9 mouse cellular contexts compared by ENCODE assay signal in the genomic region with DNA sequence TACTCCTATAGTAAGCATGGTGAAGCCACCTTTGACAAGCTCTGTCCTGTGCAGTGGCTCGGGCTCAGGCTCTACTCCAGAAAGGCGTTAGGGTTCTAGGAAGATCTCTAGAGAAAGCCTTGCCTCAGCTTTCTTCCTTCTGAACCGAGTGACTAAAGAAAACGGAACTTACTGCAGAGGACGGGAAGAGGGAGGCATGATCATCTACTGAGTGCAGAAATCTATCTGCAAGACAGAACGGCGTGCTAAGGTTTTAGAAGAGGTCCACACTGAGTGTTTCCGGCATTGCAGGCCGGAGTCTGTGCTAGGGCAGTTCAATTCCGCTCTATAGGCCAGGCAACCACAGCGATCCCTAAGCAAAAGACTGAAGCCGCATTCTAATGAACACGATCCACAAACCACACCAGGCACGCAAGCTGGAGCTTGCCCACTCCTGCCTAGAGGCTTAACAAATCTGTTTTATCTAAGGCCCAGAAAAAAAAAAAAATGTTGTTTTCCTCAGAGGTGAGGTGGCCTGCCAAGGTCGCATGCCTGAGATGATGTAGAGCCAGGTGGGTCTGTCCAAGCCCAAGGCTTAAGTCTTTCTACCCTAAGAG.
DNase-seq lines count a peak whose midpoint lies in the region; ATAC-seq lines count a peak whose summit lies in the region.
"Had no signal": no experiment of that assay in that cellular context is flagged by ENCODE, and none has a peak within 500 bp of the region (broad histone marks: within the 10 kb centered on the region; RNA-seq: fewer than 3 reads in every experiment).

No protein-coding gene starts in this region.

- 86% methylated on average over 15 of the region's 15 CpGs for WGBS in forebrain, embryonic 14.5 days
- 84% methylated on average over 15 of the region's 15 CpGs for WGBS in forebrain, embryonic 16.5 days
- WGBS in kidney, embryonic 15.5 days: 75% methylated on average over 15 of the region's 15 CpGs

- DNase-seq in forebrain, embryonic 14.5 days (ENCODE audit: low spot score): no peak
- DNase-seq in kidney, postnatal 4 days: no peak
- DNase-seq in urinary bladder, postnatal 25 days (ENCODE audit: low spot score): peak; percentile 35
- DNase-seq in urinary bladder, postnatal 10 days (ENCODE audit: low spot score): no peak
- peak; percentile 39 to 54 for DNase-seq in urinary bladder, postnatal 4 days (ENCODE audit: low spot score in 2 of 2)
- DNase-seq in spleen, adult 12 weeks (ENCODE audit: low spot score): no peak

- no peak overlapping the region for H3K9ac ChIP-seq in forebrain, embryonic 14.5 days (ENCODE audit: low read length)
- no peak overlapping the region for H3K9ac ChIP-seq in forebrain, embryonic 16.5 days (replicated peaks; ENCODE audit: low read depth, low read length)
- H3K9ac ChIP-seq in kidney, embryonic 15.5 days: no peak overlapping the region

- H3K4me1 ChIP-seq in forebrain, embryonic 14.5 days (ENCODE audit: control insufficient read depth, insufficient read depth, low read length): no peaks in the 10 kb centered on the region
- peaks cover 8% of the 10 kb centered on the region for H3K4me1 ChIP-seq in forebrain, embryonic 16.5 days (replicated peaks; ENCODE audit: control insufficient read depth, insufficient read depth, low read length)
- peaks cover 25% of the 10 kb centered on the region for H3K4me1 ChIP-seq in kidney, embryonic 15.5 days

- no peaks in the 10 kb centered on the region for H3K9me3 ChIP-seq in forebrain, embryonic 14.5 days (replicated peaks; ENCODE audit: control insufficient read depth, low read length)
- H3K9me3 ChIP-seq in forebrain, embryonic 16.5 days (ENCODE audit: control insufficient read depth, low read length): no peaks in the 10 kb centered on the region
- H3K9me3 ChIP-seq in kidney, embryonic 15.5 days (replicated peaks): no peaks in the 10 kb centered on the region

- H3K27me3 ChIP-seq in forebrain, embryonic 14.5 days (replicated peaks; ENCODE audit: control insufficient read depth, insufficient read depth, low read length): no peaks in the 10 kb centered on the region
- H3K27me3 ChIP-seq in forebrain, embryonic 16.5 days (replicated peaks; ENCODE audit: control insufficient read depth, insufficient read depth, low read length): no peaks in the 10 kb centered on the region
- no peaks in the 10 kb centered on the region for H3K27me3 ChIP-seq in kidney, embryonic 15.5 days

- no peak overlapping the region for H3K27ac ChIP-seq in forebrain, embryonic 14.5 days (ENCODE audit: low read depth, low read length)
- H3K27ac ChIP-seq in forebrain, embryonic 16.5 days (ENCODE audit: low read length): no peak overlapping the region
- H3K27ac ChIP-seq in kidney, embryonic 15.5 days: peak overlapping the region; percentile 82

- no peak overlapping the region for H3K4me2 ChIP-seq in forebrain, embryonic 14.5 days (ENCODE audit: low read length)
- no peak overlapping the region for H3K4me2 ChIP-seq in forebrain, embryonic 16.5 days (ENCODE audit: low read length)
- peak overlapping the region; percentile 31 for H3K4me2 ChIP-seq in kidney, embryonic 15.5 days

- H3K36me3 ChIP-seq in forebrain, embryonic 14.5 days (ENCODE audit: control insufficient read depth, insufficient read depth, low read length): no peaks in the 10 kb centered on the region
- no peaks in the 10 kb centered on the region for H3K36me3 ChIP-seq in forebrain, embryonic 16.5 days (ENCODE audit: control insufficient read depth, insufficient read depth)
- H3K36me3 ChIP-seq in kidney, embryonic 15.5 days: no peaks in the 10 kb centered on the region

- no peak overlapping the region for H3K4me3 ChIP-seq in forebrain, embryonic 14.5 days (ENCODE audit: low read depth, low read length)
- no peak overlapping the region for H3K4me3 ChIP-seq in forebrain, embryonic 16.5 days (replicated peaks; ENCODE audit: low read length)
- no peak overlapping the region for H3K4me3 ChIP-seq in kidney, embryonic 15.5 days (replicated peaks)

- ATAC-seq in forebrain, embryonic 14.5 days: 0 out of 2 replicates have a peak, but pooled peaks have one; percentile 27
- ATAC-seq in forebrain, embryonic 16.5 days: no peak
- ATAC-seq in kidney, embryonic 15.5 days (replicated peaks; ENCODE audit: low FRiP score): no peak
- ATAC-seq: inflammation-experienced regulatory T-cells, adult 6 months had no signal

Comparison
In these comparisons a context has a peak if more than half of its experiments do, and no peak if none do; other contexts are left out.
1. DNase-seq: peak in urinary bladder, postnatal 25 days (single experiment) and urinary bladder, postnatal 4 days (2 of 2); none in forebrain, embryonic 14.5 days (single experiment), kidney, postnatal 4 days (0 of 2), urinary bladder, postnatal 10 days (single experiment) and spleen, adult 12 weeks (single experiment).